Mouse (Mus musculus) adipocyte (in vitro differentiated cells): ENCODE data around the gene Ubl3.
A peak's percentile ranks its signal among the peaks of the same experiment; 100 is the strongest.

Experiments
- DNase-seq: peaks from one replicate; pipeline ENCODE4 v3.0.0-alpha.2; 2016; ENCODE audit warnings: low spot score

Ubl3 gene

GRCm38 (mm10) chr5:148474346-148474745 is 78.2 kb downstream of the Ubl3 start:
- DNase-seq: no peak

DNA sequence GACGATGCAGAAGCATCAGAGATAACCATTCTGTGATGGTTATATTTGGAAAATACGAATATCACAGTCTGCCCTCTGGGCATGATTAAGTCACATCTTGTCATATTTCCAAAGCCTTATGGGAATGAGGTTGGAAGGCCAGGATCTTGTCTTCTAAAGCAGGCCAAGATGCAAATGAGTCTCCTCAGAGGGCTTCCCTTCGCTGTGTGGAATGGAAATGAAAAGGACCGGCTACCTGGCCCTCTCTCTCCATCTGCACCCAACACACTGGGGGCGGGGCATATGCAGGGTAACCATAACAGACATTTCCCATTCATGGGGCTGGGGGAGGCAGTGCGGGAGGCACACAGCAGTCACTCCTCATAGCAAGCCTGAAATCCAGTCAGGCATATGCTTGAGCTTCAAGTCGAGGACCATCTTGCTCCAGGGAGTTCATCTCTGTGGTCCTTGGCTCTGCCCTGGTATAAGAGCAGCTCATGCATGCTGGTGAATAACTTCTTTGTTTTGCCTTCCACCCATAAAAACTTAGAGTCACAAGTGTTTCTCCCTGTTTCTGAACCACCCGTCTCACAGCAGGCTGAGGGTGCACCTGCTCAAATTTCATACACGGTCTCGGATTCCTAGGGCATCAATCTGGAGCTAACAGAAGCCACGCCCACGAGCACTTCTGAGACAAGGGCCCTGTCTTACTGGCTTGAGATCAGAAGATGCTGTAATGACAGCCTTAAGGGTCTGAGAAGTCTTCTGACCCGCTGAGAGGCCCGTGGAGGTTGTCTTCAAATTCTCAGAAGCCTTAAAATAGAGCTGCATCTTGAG is 83.8 kb downstream of the Ubl3 start:
- no peak for DNase-seq

DNA sequence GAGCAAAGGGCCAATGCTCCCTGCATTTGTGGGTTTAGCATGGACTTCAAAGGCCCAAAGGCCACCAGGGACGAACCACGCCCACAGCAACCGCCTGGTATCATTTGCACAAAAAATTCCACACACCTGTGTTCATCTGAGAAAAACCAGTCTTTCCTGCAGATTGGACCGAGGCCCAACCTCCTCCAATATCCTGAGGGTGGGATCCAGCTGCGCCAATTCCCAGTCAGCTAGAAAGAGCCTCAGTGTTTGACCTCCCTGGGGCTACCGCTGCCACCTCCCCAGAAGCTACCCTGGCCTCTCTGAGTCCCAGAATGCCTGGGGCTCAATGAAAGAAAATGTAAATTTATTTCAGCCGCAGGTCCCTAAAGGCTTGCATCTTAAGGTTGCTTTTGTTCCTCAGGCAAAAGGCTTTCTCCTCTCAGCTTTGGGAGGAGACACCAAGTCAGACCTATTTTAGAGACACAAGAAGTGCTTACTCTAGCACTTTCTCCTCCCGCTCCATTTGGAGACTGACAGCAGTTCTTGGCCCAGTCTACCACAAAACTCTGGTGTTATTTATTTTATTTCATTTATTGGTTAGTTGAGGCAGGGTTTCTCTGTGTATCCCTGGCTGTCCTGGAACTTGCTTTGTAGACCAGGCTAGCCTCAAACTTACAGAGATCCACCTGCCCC is 85.5 kb downstream of the Ubl3 start:
- DNase-seq: no peak

- no peak for DNase-seq
Measured at GRCm38 (mm10) chr5:148466116-148466515, 86.5 kb downstream of the Ubl3 start.

DNA sequence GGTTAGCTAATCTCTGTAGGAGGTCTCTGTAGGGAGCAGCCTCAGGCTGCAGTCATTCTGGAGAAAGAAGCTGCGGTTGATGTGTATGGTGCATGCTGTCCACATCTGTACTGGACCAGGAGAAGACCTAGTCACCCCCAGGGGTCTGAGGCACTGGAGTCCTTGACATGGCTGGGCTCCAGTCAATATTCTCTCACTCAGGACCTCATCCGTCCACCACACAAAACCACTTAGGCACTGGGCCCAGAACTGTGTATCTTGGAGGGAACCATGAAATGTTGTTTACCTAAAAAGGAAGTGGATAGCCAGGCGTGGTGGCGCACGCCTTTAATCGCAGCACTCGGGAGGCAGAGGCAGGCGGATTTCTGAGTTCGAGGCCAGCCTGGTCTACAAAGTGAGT is 87.5 kb downstream of the Ubl3 start:
- no peak for DNase-seq

DNA sequence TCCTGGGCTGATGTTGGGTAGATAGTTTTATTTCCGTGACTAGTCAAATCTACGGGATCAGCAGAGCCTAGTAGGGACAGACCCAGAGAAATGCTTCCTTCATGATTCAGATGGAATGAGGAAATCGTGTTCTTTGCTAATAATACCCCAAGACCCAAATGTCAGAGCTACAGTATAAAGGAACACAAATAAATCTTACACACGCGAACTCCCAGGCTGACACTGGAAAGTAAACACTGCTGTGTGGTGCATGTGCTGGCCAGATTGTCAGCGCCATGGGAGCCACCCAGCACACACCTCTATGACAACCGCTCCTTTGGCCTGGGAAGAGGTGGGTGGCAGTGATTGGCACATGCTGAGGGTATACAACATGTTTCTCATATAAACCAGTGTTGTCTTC is 88.1 kb downstream of the Ubl3 start:
- peak; percentile 40 for DNase-seq

GRCm38 (mm10) chr5:148463783-148464294 is 88.8 kb downstream of the Ubl3 start:
- DNase-seq: no peak
